Mouse (Mus musculus): ENCODE data around the gene St6galnac5. TPM values are rescaled to one million over a fixed set of nuclear protein-coding genes. Genes with fewer than 3 reads are reported as not detected.

Gene St6galnac5
- total RNA-seq, 2 experiments from 2014 or later: not detected

GRCm38 (mm10) chr3:152920365-152920764, 61.7 kb downstream of the St6galnac5 start:
- intact Hi-C loops (cut with DNase I): no loop called here
- no peak for DNase-seq

GRCm38 (mm10) chr3:152919101-152919500, 62.9 kb downstream of the St6galnac5 start:
- intact Hi-C loops (cut with DNase I): no loop called here
- no peak for DNase-seq

- intact Hi-C loops (cut with DNase I): no loop called here
Measured at GRCm38 (mm10) chr3:152917579-152917978, 64.5 kb downstream of the St6galnac5 start.

GRCm38 (mm10) chr3:152914376-152914775, 67.7 kb downstream of the St6galnac5 start:
- intact Hi-C loops (cut with DNase I): no loop called here
- no peak for DNase-seq

More at GRCm38 (mm10) chr3:152917579-152917978, 64.5 kb downstream of the St6galnac5 start:
- no peak for DNase-seq

GRCm38 (mm10) chr3:152913625-152914024, 68.4 kb downstream of the St6galnac5 start:
- intact Hi-C loops (cut with DNase I): no loop called here
- no peak for DNase-seq

- DNase-seq: no peak
- intact Hi-C loops (cut with DNase I): no loop called here
Measured at GRCm38 (mm10) chr3:152913150-152913549, 68.9 kb downstream of the St6galnac5 start.

GRCm38 (mm10) chr3:152912216-152913101, 69.6 kb downstream of the St6galnac5 start:
- intact Hi-C loops (cut with DNase I): no loop called here
- DNase-seq: peak in 1 of 2 experiments; percentile 7

- DNase-seq: no peak
- intact Hi-C loops (cut with DNase I): no loop called here
Measured at GRCm38 (mm10) chr3:152911578-152911977, 70.5 kb downstream of the St6galnac5 start.

- no peak for DNase-seq
- intact Hi-C loops (cut with DNase I): no loop called here
Measured at GRCm38 (mm10) chr3:152907683-152908082, 74.4 kb downstream of the St6galnac5 start.

- no peak for DNase-seq
Measured at GRCm38 (mm10) chr3:152907087-152907486, 75.0 kb downstream of the St6galnac5 start.

GRCm38 (mm10) chr3:152905800-152906199, 76.2 kb downstream of the St6galnac5 start:
- intact Hi-C loops (cut with DNase I): no loop called here
- DNase-seq: no peak

More at GRCm38 (mm10) chr3:152907087-152907486, 75.0 kb downstream of the St6galnac5 start:
- intact Hi-C loops (cut with DNase I): no loop called here

- DNase-seq: no peak
- intact Hi-C loops (cut with DNase I): no loop called here
Measured at GRCm38 (mm10) chr3:152905026-152905425, 77.0 kb downstream of the St6galnac5 start.

GRCm38 (mm10) chr3:152898906-152899305, 83.1 kb downstream of the St6galnac5 start:
- intact Hi-C loops (cut with DNase I): no loop called here
- no peak for DNase-seq

GRCm38 (mm10) chr3:152897196-152897595, 84.8 kb downstream of the St6galnac5 start:
- no peak for DNase-seq
- intact Hi-C loops (cut with DNase I): no loop called here

GRCm38 (mm10) chr3:152896111-152896510, 85.9 kb downstream of the St6galnac5 start:
- intact Hi-C loops (cut with DNase I): no loop called here
- no peak for DNase-seq

GRCm38 (mm10) chr3:152894935-152895334, 87.1 kb downstream of the St6galnac5 start:
- no peak for DNase-seq

GRCm38 (mm10) chr3:152888116-152888515, 93.9 kb downstream of the St6galnac5 start:
- DNase-seq: no peak
- intact Hi-C loops (cut with DNase I): no loop called here

More at GRCm38 (mm10) chr3:152894935-152895334, 87.1 kb downstream of the St6galnac5 start:
- intact Hi-C loops (cut with DNase I): no loop called here

GRCm38 (mm10) chr3:152886749-152887148, 95.3 kb downstream of the St6galnac5 start:
- intact Hi-C loops (cut with DNase I): no loop called here
- no peak for DNase-seq

GRCm38 (mm10) chr3:152883556-152883955, 98.5 kb downstream of the St6galnac5 start:
- DNase-seq: no peak
- intact Hi-C loops (cut with DNase I): no loop called here

- intact Hi-C loops (cut with DNase I): no loop called here
- DNase-seq: no peak
Measured at GRCm38 (mm10) chr3:152881706-152882105, 100.3 kb downstream of the St6galnac5 start.

- intact Hi-C loops (cut with DNase I): no loop called here
- DNase-seq: no peak
Measured at GRCm38 (mm10) chr3:152880121-152880835, 101.8 kb downstream of the St6galnac5 start.

Measured in heart, postnatal 14 days (tissue).